Mouse (Mus musculus) embryonic fibroblast, embryonic 13.5 days (primary cell): ENCODE measurements around the gene Wfdc17.

Source experiments
- CTCF ChIP-seq: IDR thresholded peaks from 2 replicates; pipeline ENCODE4 v1.5.1; 2011; ENCODE audit warnings: mild to moderate bottlenecking, control low read depth, low read length, moderate library complexity, borderline replicate concordance; ENCODE audit not compliant: insufficient read depth
- POLR2A ChIP-seq: IDR thresholded peaks from 2 replicates; pipeline ENCODE4 v1.6.1; 2011; ENCODE audit warnings: low read depth, mild to moderate bottlenecking, control low read depth, low read length, moderate library complexity

DNA sequence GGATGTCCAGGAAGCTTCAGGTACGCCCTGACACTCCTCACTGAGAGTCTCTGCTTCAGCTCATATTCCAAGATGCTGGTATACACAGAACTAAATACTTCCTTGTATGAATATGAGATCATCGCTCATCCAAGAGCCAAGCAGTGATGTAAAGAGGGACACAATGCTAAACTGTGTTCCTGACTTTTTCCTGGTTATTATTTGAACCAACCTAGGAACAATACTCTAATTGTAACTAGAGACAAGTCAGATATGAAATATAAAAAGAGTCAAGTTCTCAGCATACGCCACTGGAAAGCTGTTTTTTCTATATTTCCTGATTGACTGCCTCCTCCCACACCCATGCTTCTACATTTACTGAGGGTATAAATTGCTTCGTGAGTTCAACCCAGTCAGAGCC lies 4.9 kb downstream of the Wfdc17 start, which contains the start of gene Wfdc18:
- no peak for TF ChIP-seq CTCF
- no peak for TF ChIP-seq POLR2A
